Mouse (Mus musculus): ENCODE data around the gene Anks1.
"Not testable (repeated sequence)": the region's sequence is repeated elsewhere in the genome, so short reads cannot be mapped to it uniquely, and the experiment has no call there.

The Anks1 gene

GRCm38 (mm10) chr17:27996320-27996719 lies 87.2 kb downstream of the Anks1 start:
- no peak for DNase-seq (ENCODE audit: low read depth, low spot score)

GRCm38 (mm10) chr17:27997212-27997611 lies 88.1 kb downstream of the Anks1 start:
- DNase-seq (ENCODE audit: low read depth, low spot score): no peak

- not testable (repeated sequence) for DNase-seq (ENCODE audit: low read depth, low spot score)
These were observed 90.7 kb downstream of the Anks1 start for GRCm38 (mm10) chr17:27999683-28000273.

GRCm38 (mm10) chr17:28000389-28000788 lies 91.3 kb downstream of the Anks1 start:
- DNase-seq (ENCODE audit: low read depth, low spot score): no peak

- DNase-seq (ENCODE audit: low read depth, low spot score): no peak
These were observed 91.7 kb downstream of the Anks1 start for GRCm38 (mm10) chr17:28000851-28001250.

GRCm38 (mm10) chr17:28005393-28005792 lies 96.3 kb downstream of the Anks1 start:
- DNase-seq (ENCODE audit: low read depth, low spot score): no peak

GRCm38 (mm10) chr17:28006208-28006607 lies 97.1 kb downstream of the Anks1 start:
- DNase-seq (ENCODE audit: low read depth, low spot score): no peak

- DNase-seq (ENCODE audit: low read depth, low spot score): no peak
These were observed 97.5 kb downstream of the Anks1 start for GRCm38 (mm10) chr17:28006611-28007010.

GRCm38 (mm10) chr17:28007179-28007811 lies 98.2 kb downstream of the Anks1 start:
- DNase-seq (ENCODE audit: low read depth, low spot score): no peak

GRCm38 (mm10) chr17:28007857-28008564 lies 98.9 kb downstream of the Anks1 start:
- DNase-seq (ENCODE audit: low read depth, low spot score): no peak

- no peak for DNase-seq (ENCODE audit: low read depth, low spot score)
These were observed 99.5 kb downstream of the Anks1 start for GRCm38 (mm10) chr17:28008565-28008981.

- no peak for DNase-seq (ENCODE audit: low read depth, low spot score)
These were observed 100.1 kb downstream of the Anks1 start for GRCm38 (mm10) chr17:28009066-28009715.

GRCm38 (mm10) chr17:28009716-28010114 lies 100.6 kb downstream of the Anks1 start:
- no peak for DNase-seq (ENCODE audit: low read depth, low spot score)

- DNase-seq (ENCODE audit: low read depth, low spot score): no peak
These were observed 101.8 kb downstream of the Anks1 start for GRCm38 (mm10) chr17:28010925-28011324.

GRCm38 (mm10) chr17:28012851-28013250 lies 103.7 kb downstream of the Anks1 start:
- DNase-seq (ENCODE audit: low read depth, low spot score): no peak

- peak; percentile 67 for DNase-seq (ENCODE audit: low read depth, low spot score)
These were observed 104.3 kb downstream of the Anks1 start for GRCm38 (mm10) chr17:28013259-28013875.

- no peak for DNase-seq (ENCODE audit: low read depth, low spot score)
These were observed 105.3 kb downstream of the Anks1 start for GRCm38 (mm10) chr17:28014449-28014848.

GRCm38 (mm10) chr17:28015068-28015730 lies 106.1 kb downstream of the Anks1 start:
- no peak for DNase-seq (ENCODE audit: low read depth, low spot score)

GRCm38 (mm10) chr17:28016056-28016797 lies 107.1 kb downstream of the Anks1 start:
- no peak for DNase-seq (ENCODE audit: low read depth, low spot score)

GRCm38 (mm10) chr17:28018344-28018743 lies 109.2 kb downstream of the Anks1 start:
- no peak for DNase-seq (ENCODE audit: low read depth, low spot score)

GRCm38 (mm10) chr17:28018776-28019175 lies 109.7 kb downstream of the Anks1 start:
- no peak for DNase-seq (ENCODE audit: low read depth, low spot score)
